Mouse (Mus musculus) macrophage (primary cell): ENCODE results near the gene Nynrin. TPM values are rescaled to one million over a fixed set of nuclear protein-coding genes. Genes with fewer than 3 reads are reported as not detected.

Experiments
- H3K27ac ChIP-seq: fragments of 350-480 bp; formaldehyde crosslinking; 2 replicates; pipeline ENCODE4 v1.9.0; 2021
- H3K36me3 ChIP-seq: fragments of 350-480 bp; formaldehyde crosslinking; 2 replicates; pipeline ENCODE4 v1.9.0; 2021; ENCODE audit errors: inconsistent target
- H3K4me3 ChIP-seq: fragments of 350-480 bp; formaldehyde crosslinking; 2 replicates; pipeline ENCODE4 v1.9.0; 2021; ENCODE audit errors: inconsistent target
- H3K79me2 ChIP-seq: fragments of 350-480 bp; formaldehyde crosslinking; 2 replicates; pipeline ENCODE4 v1.9.0; 2021; ENCODE audit errors: inconsistent target
- WGBS: methylation state at CpG from one replicate; pipeline ENCODE4 v1.1.7; 2026; ENCODE audit warnings: inconsistent platforms; ENCODE audit not compliant: missing documents; 5-methylcytosine and 5-hydroxymethylcytosine counted together
- polyA plus RNA-seq: library from polyadenylated mRNA; stranded (reverse); fragments of 250-400 nt; gene quantifications from 3 replicates; pipeline ENCODE4 v1.2.4, GENCODE M21; 2018; ENCODE audit warnings: inconsistent platforms

Nynrin gene
- polyA plus RNA-seq, 1 experiment from 2014 or later: 0.69 TPM

DNA sequence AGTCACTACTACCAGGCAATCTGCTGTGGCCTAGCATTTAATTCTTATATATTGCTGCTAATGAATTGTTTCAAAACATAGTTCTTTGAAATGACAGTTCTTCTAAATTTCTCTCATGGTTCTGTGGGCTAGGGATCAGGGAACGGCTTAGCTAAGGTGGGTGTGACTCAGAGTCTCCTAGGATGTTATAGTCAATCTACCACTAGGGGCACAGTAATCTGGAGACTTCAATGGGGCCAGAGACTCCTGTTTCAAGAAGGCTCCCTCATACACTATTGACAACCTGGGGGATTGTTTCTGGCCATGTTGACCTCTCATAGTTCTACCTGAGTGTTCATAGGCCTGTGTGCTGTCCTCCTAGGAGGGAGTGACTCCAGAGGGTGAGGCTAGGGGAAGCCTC is 51.7 kb downstream of the Nynrin start:
- H3K36me3 ChIP-seq: no peaks in the 10 kb centered on the region
- 5% methylated on average over 1 of the region's 1 CpGs for WGBS
- H3K79me2 ChIP-seq: no peaks in the 10 kb centered on the region
- no peak overlapping the region for H3K4me3 ChIP-seq
- no peak overlapping the region for H3K27ac ChIP-seq

- no peak overlapping the region for H3K27ac ChIP-seq
- no peaks in the 10 kb centered on the region for H3K79me2 ChIP-seq
- 9% methylated on average over 4 of the region's 4 CpGs for WGBS
- no peaks in the 10 kb centered on the region for H3K36me3 ChIP-seq
- no peak overlapping the region for H3K4me3 ChIP-seq
Measured at GRCm38 (mm10) chr14:55913406-55913805, 59.6 kb downstream of the Nynrin start.

DNA sequence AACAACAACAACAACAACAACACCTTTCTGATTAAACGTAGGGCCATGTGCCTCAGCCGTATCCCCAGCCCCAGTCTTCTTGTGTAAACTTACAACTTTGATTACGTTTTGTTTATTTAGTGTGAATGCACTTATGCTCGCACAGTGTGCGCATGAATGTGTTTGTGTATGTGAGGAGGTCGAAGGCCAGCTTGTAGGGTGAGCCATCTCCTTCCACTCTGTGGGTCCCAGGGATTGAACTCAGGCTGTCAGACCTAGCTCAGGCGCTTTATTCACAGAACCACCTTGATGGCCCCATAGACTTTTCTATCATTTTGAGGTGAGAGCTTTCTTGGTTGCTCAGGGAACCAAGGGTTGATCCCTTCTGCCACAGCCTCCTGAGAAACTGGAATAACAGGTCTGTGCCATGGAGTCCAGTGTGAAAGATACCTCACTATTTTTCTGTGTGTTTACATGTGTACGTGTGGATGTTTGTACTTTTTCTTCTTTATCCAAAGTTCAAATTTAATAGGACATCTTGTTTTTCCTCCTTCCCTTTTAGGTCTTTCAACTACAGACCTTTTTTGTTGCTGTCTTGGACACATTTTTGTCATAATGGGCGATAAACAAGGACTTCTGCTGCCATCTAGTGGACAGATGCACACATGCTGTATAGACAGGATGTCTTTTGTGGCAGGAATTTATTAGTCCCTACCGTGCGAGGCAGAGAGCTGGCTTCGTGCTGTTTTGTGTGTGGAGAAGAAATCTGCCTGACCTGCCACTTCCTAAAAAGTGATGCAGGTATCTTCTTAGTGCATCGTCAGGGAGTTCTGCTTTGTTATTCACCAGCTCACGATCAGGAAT is 64.7 kb downstream of the Nynrin start:
- Histone ChIP-seq H3K79me2 (no peaks in the 10 kb centered on the region), H3K36me3 (no peaks in the 10 kb centered on the region), H3K4me3 (no peak overlapping the region), H3K27ac (no peak overlapping the region)
- 49% methylated on average over 13 of the region's 14 CpGs for WGBS

DNA sequence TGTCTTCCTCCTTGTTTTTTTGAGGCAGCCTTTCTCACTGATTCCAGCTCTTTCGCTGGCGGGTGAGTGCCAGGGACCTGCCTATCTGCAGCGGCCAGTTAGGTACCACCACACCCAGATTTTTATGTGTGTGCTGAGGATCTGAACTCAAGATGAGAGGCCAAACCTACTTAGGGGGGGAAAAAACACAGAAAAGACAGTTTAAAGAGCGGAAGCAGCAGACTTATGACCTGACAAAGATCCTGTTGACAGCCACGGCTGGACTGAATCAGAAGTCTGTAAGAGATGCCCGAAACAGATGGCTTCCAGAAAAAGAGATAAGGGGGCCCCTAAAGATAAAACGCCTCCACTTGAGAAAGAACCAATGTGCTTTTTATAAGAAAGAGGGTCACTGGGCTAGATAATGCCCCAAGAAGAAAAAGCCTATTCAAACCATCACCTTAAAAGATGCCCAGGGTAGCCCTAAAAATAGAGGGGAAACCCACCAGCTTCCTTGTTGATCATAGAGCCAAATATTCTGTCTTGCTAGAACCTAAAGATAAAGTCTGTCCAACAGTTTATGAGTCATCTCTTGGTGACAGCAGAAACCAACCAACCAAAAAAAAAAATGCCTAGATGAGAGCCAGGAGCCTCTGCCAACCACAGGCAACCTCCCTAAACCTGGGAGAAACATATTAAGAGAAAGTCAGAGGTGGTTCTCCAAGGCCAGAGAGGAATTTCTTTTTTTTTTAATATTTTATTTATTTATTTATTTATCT is 68.8 kb downstream of the Nynrin start:
- Histone ChIP-seq H3K4me3 (no peak overlapping the region), H3K36me3 (no peaks in the 10 kb centered on the region), H3K79me2 (no peaks in the 10 kb centered on the region), H3K27ac (no peak overlapping the region)
- 76% methylated on average over 7 of the region's 7 CpGs for WGBS

Other genes starting within 250 kb of the Nynrin start
- not detected in 3 replicates for gene Rec8, start 236.0 kb upstream of the Nynrin start, polyA plus RNA-seq
- 18.4 to 47.7 TPM (median 21.3 TPM) in 3 replicates for gene Ipo4, start 218.1 kb upstream of the Nynrin start, polyA plus RNA-seq
- gene Gm49378, start 216.1 kb upstream of the Nynrin start, polyA plus RNA-seq: 0.29 to 1.2 TPM (median 1.1 TPM) in 3 replicates
- gene Tm9sf1, start 210.2 kb upstream of the Nynrin start, polyA plus RNA-seq: 35.2 to 63.2 TPM (median 58.1 TPM) in 3 replicates
- gene Tssk4, start 203.8 kb upstream of the Nynrin start, polyA plus RNA-seq: 0.34 TPM in 1 of 3 replicates, not detected in the others
- gene Mdp1, start 193.5 kb upstream of the Nynrin start, polyA plus RNA-seq: 25.4 to 29.3 TPM (median 26.3 TPM) in 3 replicates
- 27.4 to 36.4 TPM (median 34.4 TPM) in 3 replicates for gene Gmpr2, start 182.1 kb upstream of the Nynrin start, polyA plus RNA-seq
- gene Nedd8, start 181.9 kb upstream of the Nynrin start, polyA plus RNA-seq: 136 to 262 TPM (median 187 TPM) in 3 replicates
- 9.0 to 10.5 TPM (median 10.4 TPM) in 3 replicates for gene Tinf2, start 172.2 kb upstream of the Nynrin start, polyA plus RNA-seq
- 1.2 to 4.3 TPM (median 3.6 TPM) in 3 replicates for gene Tgm1, start 140.1 kb upstream of the Nynrin start, polyA plus RNA-seq
- gene Rabggta, start 131.7 kb upstream of the Nynrin start, polyA plus RNA-seq: 7.5 to 16.7 TPM (median 12.4 TPM) in 3 replicates
- gene Dhrs1, start 108.3 kb upstream of the Nynrin start, polyA plus RNA-seq: 63.5 to 108 TPM (median 106 TPM) in 3 replicates
- 9.3 to 22.6 TPM (median 12.9 TPM) in 3 replicates for gene Nop9, start 108.3 kb upstream of the Nynrin start, polyA plus RNA-seq
- gene Cideb, start 95.6 kb upstream of the Nynrin start, polyA plus RNA-seq: 0.22 to 0.72 TPM (median 0.41 TPM) in 3 replicates
- gene Ltb4r2, start 92.6 kb upstream of the Nynrin start, polyA plus RNA-seq: 0.10 TPM in 1 of 3 replicates, not detected in the others
- gene Ltb4r1, start 88.0 kb upstream of the Nynrin start, polyA plus RNA-seq: 0.25 to 0.33 TPM (median 0.32 TPM) in 3 replicates
- gene Adcy4, start 69.9 kb upstream of the Nynrin start, polyA plus RNA-seq: 0.04 to 0.07 TPM in 2 of 3 replicates, not detected in the other
- 11.7 to 24.6 TPM (median 17.7 TPM) in 3 replicates for gene Ripk3, start 65.1 kb upstream of the Nynrin start, polyA plus RNA-seq
- not detected in 3 replicates for gene Nfatc4, start 30.9 kb upstream of the Nynrin start, polyA plus RNA-seq
- gene Cbln3, start 30.4 kb downstream of the Nynrin start, polyA plus RNA-seq: not detected in 3 replicates
- gene Khnyn, start 30.9 kb downstream of the Nynrin start, polyA plus RNA-seq: 7.7 to 19.3 TPM (median 13.1 TPM) in 3 replicates
- 1.5 to 3.1 TPM (median 2.0 TPM) in 3 replicates for gene Sdr39u1, start 46.3 kb downstream of the Nynrin start, polyA plus RNA-seq
- gene Cma1, start 90.7 kb downstream of the Nynrin start, polyA plus RNA-seq: not detected in 3 replicates
- gene Cma2, start 97.0 kb downstream of the Nynrin start, polyA plus RNA-seq: not detected in 3 replicates
- gene Mcpt1, start 164.0 kb downstream of the Nynrin start, polyA plus RNA-seq: not detected in 3 replicates
- gene Mcpt9, start 176.5 kb downstream of the Nynrin start, polyA plus RNA-seq: not detected in 3 replicates
- gene Mcpt2, start 188.0 kb downstream of the Nynrin start, polyA plus RNA-seq: not detected in 3 replicates
- not detected in 3 replicates for gene Mcpt4, start 208.3 kb downstream of the Nynrin start, polyA plus RNA-seq
- gene Mcpt8, start 231.3 kb downstream of the Nynrin start, polyA plus RNA-seq: 0.23 TPM in 1 of 3 replicates, not detected in the others
- 0.37 to 1.1 TPM in 2 of 3 replicates, not detected in the other for gene Ctsg, start 248.6 kb downstream of the Nynrin start, polyA plus RNA-seq